Mouse (Mus musculus): ENCODE data around the gene Olfr785. TPM values are rescaled to one million over a fixed set of nuclear protein-coding genes. Genes with fewer than 3 reads are reported as not detected.

Gene Olfr785
- not detected in 2 replicates for polyA plus RNA-seq (2012; rRNA removed)

DNA sequence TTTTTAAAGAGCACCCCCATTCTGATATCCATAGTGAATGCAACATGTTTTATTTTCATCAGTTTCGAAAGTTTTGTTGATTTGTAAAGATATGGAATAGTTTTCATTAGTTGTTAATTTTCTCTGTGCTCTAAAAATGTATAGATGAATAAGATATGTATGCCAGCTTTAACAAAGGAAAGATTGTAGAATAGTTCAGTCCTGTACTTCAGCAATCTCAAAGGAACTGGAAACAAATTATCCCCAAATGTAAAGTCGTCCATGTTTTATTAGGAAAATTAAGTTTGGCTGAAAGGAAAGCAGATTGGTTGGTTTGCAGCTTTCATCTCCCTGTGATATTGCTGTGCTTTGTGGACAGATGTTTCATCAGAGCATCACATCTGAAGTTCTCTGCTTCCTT is at the start of gene Olfr785:
Gene Olfr785, plus strand, starts transcription at position 301 of the 400 bp plus-strand sequence.

DNA sequence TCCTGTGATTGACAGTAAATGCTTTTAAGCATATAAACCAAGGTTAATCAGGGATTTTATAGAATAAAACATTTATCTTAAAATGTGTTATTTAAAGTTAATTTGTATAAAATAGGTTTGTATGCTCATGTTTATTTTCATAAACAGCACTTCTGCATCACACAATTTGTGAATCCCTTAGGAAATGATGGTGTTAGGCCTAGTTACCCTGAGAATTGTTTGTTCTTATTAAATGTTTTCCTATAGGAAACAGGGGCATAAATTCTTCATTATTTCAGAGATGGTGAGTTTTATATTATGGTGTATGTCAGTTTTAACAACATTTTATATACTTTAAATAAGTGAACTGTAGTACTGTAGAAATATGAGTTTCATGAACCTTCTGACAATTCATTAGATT is 21.4 kb upstream of the Olfr785 start, which contains the start of gene Olfr784:
Gene Olfr784, plus strand, starts transcription at position 301 of the 400 bp plus-strand sequence.

DNA sequence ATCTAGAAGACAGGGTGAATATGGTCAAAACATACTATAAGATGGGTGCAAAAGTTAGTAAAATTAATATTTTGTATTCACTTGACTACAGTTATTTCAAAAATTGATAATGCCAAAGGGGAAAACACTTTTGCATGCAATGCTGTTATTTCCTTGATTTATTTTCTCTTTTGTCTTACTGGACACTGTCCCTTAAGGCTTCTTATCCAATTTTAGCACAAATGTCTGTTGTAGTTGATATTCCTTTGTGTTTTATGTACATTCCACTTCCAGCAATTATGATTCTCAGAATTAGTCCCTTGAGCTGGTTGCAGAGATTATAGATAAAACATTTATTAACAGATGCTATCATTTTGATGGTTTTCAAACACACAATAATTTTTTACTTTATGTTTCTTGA is 21.8 kb downstream of the Olfr785 start, which contains the start of gene Olfr786:
Gene Olfr786, plus strand, starts transcription at position 301 of the 400 bp plus-strand sequence.

Other genes starting within 250 kb of the Olfr785 start
- not detected in 2 replicates for gene Olfr771, start 240.7 kb upstream of the Olfr785 start, polyA plus RNA-seq (2012; rRNA removed)
- gene Olfr772, start 227.5 kb upstream of the Olfr785 start, polyA plus RNA-seq (2012; rRNA removed), result not detected in 2 replicates
- gene Olfr773, start 218.0 kb upstream of the Olfr785 start, polyA plus RNA-seq (2012; rRNA removed), result not detected in 2 replicates
- gene Olfr774, start 169.2 kb upstream of the Olfr785 start, polyA plus RNA-seq (2012; rRNA removed), result not detected in 2 replicates
- not detected in 2 replicates for gene Olfr775, start 157.0 kb upstream of the Olfr785 start, polyA plus RNA-seq (2012; rRNA removed)
- not detected in 2 replicates for gene Olfr776, start 146.3 kb upstream of the Olfr785 start, polyA plus RNA-seq (2012; rRNA removed)
- not detected in 2 replicates for gene Olfr777, start 133.9 kb upstream of the Olfr785 start, polyA plus RNA-seq (2012; rRNA removed)
- gene Olfr780, start 87.3 kb upstream of the Olfr785 start, polyA plus RNA-seq (2012; rRNA removed), result not detected in 2 replicates
- not detected in 2 replicates for gene Olfr781, start 76.6 kb upstream of the Olfr785 start, polyA plus RNA-seq (2012; rRNA removed)
- not detected in 2 replicates for gene Olfr782, start 56.6 kb upstream of the Olfr785 start, polyA plus RNA-seq (2012; rRNA removed)
- gene Olfr784, start 21.3 kb upstream of the Olfr785 start, polyA plus RNA-seq (2012; rRNA removed), result 0.06 TPM in 2 replicates
- gene Olfr786, start 21.9 kb downstream of the Olfr785 start, polyA plus RNA-seq (2012; rRNA removed), result not detected in 2 replicates
- 0.01 TPM in 1 of 2 replicates, not detected in the other for gene Olfr787, start 56.4 kb downstream of the Olfr785 start, polyA plus RNA-seq (2012; rRNA removed)
- gene Olfr788, start 65.6 kb downstream of the Olfr785 start, polyA plus RNA-seq (2012; rRNA removed), result not detected in 2 replicates
- not detected in 2 replicates for gene Olfr789, start 79.3 kb downstream of the Olfr785 start, polyA plus RNA-seq (2012; rRNA removed)
- not detected in 2 replicates for gene Olfr790, start 93.1 kb downstream of the Olfr785 start, polyA plus RNA-seq (2012; rRNA removed)
- not detected in 2 replicates for gene Olfr791, start 116.4 kb downstream of the Olfr785 start, polyA plus RNA-seq (2012; rRNA removed)
- not detected in 2 replicates for gene Olfr792, start 133.7 kb downstream of the Olfr785 start, polyA plus RNA-seq (2012; rRNA removed)
- gene Olfr794, start 162.2 kb downstream of the Olfr785 start, polyA plus RNA-seq (2012; rRNA removed), result not detected in 2 replicates
- not detected in 2 replicates for gene Olfr796, start 207.1 kb downstream of the Olfr785 start, polyA plus RNA-seq (2012; rRNA removed)
- gene Olfr798, start 222.5 kb downstream of the Olfr785 start, polyA plus RNA-seq (2012; rRNA removed), result not detected in 2 replicates
- gene Olfr799, start 232.1 kb downstream of the Olfr785 start, polyA plus RNA-seq (2012; rRNA removed), result not detected in 2 replicates

Data from central nervous system, embryonic 14 days (tissue).